Mouse (Mus musculus): Measurements from ENCODE around the gene Crlf1.

DNA sequence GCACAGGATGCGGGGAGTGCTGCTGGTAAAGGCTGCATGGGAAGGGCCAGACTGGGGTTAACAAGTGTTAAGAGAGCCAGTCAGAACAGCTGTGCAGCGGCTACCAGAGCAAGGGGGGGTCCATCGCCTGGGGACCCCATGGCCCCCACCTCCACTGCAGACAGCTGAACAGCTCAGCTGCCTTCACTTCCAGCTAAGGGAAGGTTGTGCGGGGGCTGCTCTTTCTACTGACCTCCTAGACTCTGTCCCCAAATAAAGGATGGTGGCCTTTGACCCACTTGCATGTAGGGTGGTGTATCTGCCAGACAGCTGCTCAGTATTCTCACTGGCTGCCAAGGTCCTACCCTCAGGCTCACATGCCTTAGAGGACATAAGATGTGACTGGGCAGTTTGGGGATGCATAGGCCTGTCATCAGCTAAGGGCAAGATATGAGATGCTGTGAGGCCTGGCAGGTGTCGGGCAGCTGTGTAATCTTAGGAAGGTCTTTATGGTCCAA, 25.7 kb upstream of the Crlf1 start:
- TF ChIP-seq CTCF (IDR thresholded peaks at IDR 0.05; ENCODE audit: extremely low read depth, insufficient read depth, insufficient read length, insufficient replicate concordance): no peak
- no peak for TF ChIP-seq POLR2A (IDR thresholded peaks at IDR 0.05; ENCODE audit: low read depth, low read length)

Measured in spleen, adult 2 months (tissue).